Mouse (Mus musculus) lung, postnatal 0 days (tissue): ENCODE measurements around the gene Sapcd1. TPM values are rescaled to one million over a fixed set of nuclear protein-coding genes. Genes with fewer than 3 reads are reported as not detected.
A peak's percentile ranks its signal among the peaks of the same experiment; 100 is the strongest.

Experiments
- ATAC-seq: fragments of 200-750 bp; cut with Nextera tagmentation; 2 replicates; pipeline ENCODE4 v1.8.0; 2017; ENCODE audit warnings: moderate library complexity
- DNase-seq: peaks from one replicate; pipeline ENCODE4 v3.0.0-alpha.2; 2016; ENCODE audit warnings: low spot score
- H3K27ac ChIP-seq: fragments of 300-500 bp; sonication (generic); 2 replicates; pipeline ENCODE4 v1.5.1; 2014; ENCODE audit warnings: antibody characterized with exemption, mild to moderate bottlenecking, low read length, mixed read lengths
- H3K27me3 ChIP-seq: fragments of 300-500 bp; sonication (generic); replicated peaks from 2 replicates; pipeline ENCODE4 v1.6.1; 2014; ENCODE audit warnings: low read length, mixed read lengths; ENCODE audit not compliant: insufficient read depth
- H3K36me3 ChIP-seq: fragments of 300-500 bp; sonication (generic); 2 replicates; pipeline ENCODE4 v1.6.1; 2014; ENCODE audit warnings: low read length, mixed read lengths; ENCODE audit not compliant: insufficient read depth
- H3K4me1 ChIP-seq: fragments of 300-500 bp; sonication (generic); 2 replicates; pipeline ENCODE4 v1.6.1; 2014; ENCODE audit warnings: antibody characterized with exemption, low read depth, low read length, mixed read lengths; ENCODE audit not compliant: insufficient read depth
- H3K4me2 ChIP-seq: fragments of 300-500 bp; sonication (generic); replicated peaks from 2 replicates; pipeline ENCODE4 v1.6.1; 2014; ENCODE audit warnings: low read depth, mild to moderate bottlenecking, low read length, moderate library complexity, mixed read lengths
- H3K4me3 ChIP-seq: fragments of 300-500 bp; sonication (generic); 2 replicates; pipeline ENCODE4 v1.5.1; 2014; ENCODE audit warnings: low read depth, low read length
- H3K9ac ChIP-seq: fragments of 300-500 bp; sonication (generic); replicated peaks from 2 replicates; pipeline ENCODE4 v1.6.1; 2014; ENCODE audit warnings: low read depth, mild to moderate bottlenecking
- H3K9me3 ChIP-seq: fragments of 300-500 bp; sonication (generic); 2 replicates; pipeline ENCODE4 v1.6.1; 2016; ENCODE audit warnings: low read length, mixed read lengths
- CTCF ChIP-seq: IDR thresholded peaks from 2 replicates; pipeline ENCODE4 v1.5.1; 2016; ENCODE audit warnings: antibody characterized with exemption, mild to moderate bottlenecking
- EP300 ChIP-seq: IDR thresholded peaks from 2 replicates; pipeline ENCODE4 v1.6.1; 2016; ENCODE audit warnings: antibody characterized with exemption, mild to moderate bottlenecking, control low read depth
- WGBS: fragments of 180-500 bp; shearing (Covaris S2); extraction: QIAGEN DNeasy Blood & Tissue Kit; methylation state at CpG from one replicate; pipeline ENCODE4 v1.1.7; 2014; 5-methylcytosine and 5-hydroxymethylcytosine counted together
- polyA plus RNA-seq: library from polyadenylated mRNA; unstranded; fragments of >200 nt; fragmentation: Nextera tagmentation; extraction: Ambion mirVana; gene quantifications from 2 replicates; pipeline ENCODE4 v1.2.1, GENCODE M21; 2015

The Sapcd1 gene
- polyA plus RNA-seq, 1 experiment from 2014 or later = 1.7 TPM

DNA sequence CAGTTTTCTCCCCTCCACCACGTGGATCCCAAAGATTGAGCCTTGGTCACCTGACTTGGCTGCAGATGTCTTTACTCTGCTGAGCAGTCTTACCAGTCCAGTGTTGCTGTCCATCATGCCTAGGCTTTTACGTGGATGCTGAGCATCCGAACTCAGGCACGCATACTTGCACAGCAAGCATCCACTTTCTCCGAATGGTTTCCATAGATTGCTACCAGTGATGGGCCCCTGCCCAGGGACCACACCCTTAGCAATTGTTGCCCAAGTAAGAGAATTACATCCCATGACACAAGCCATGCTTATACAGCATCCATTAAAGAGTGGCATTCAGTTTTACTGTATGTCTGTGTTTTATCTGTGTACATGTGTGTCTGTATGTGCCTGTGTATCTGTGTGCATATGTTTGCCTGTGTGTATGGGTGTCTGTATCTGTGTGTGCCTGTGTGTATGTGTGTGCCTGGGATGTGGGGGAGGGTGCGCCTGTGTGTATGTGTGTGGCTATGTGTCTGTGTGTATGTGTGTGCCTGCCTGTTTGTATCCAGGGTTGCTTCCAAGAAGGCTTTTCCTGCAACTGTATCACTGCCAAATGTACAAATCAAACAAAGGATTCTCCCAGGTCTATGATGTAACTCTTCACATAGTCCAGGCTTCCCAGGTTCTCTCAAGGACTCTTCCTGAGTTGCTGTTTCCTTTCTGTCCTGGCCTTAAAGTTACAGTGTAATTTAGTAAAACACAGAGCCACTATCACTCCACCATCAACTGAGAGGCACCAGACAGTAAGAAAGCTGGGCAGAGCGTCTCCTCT is 28.1 kb upstream of the Sapcd1 start:
- TF ChIP-seq EP300 (no peak), CTCF (no peak)
- no peaks in the 10 kb centered on the region for H3K27me3 ChIP-seq
- H3K9me3 ChIP-seq = no peaks in the 10 kb centered on the region
- no peak for DNase-seq
- H3K36me3 ChIP-seq = peaks cover 38% of the 10 kb centered on the region; the same call in 1 of the 2 replicates
- WGBS = 87% methylated on average over 7 of the region's 7 CpGs
- H3K4me1 ChIP-seq = peaks cover 7% of the 10 kb centered on the region
- no peak for ATAC-seq
- H3K4me2 ChIP-seq = no peak overlapping the region
- no peak overlapping the region for H3K9ac ChIP-seq
- H3K4me3 ChIP-seq = no peak overlapping the region
- H3K27ac ChIP-seq = no peak overlapping the region

DNA sequence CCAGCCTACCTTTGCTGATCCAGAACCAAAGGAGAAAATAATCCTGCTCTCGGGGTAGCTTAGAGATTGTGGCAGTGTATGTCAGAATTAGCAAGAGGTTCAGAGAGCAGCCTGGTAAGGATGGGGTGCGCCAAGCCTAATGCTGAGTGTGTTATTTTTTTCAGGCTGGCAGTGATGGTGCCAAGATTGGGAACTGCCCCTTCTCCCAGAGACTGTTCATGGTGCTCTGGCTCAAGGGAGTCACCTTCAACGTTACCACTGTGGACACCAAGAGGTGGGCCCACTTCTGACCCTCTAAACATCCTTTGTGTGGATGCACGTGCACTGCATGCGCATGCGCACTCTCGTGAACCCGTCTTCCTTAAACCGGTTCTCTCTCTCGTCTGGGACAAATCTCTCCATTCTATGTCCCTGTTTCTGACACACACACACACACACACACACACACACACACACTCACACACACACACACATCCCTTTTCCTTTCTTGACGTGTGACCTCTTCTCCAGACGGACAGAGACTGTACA is 24.5 kb upstream of the Sapcd1 start:
- H3K4me2 ChIP-seq = peak overlapping the region; percentile 83
- peaks cover 10% of the 10 kb centered on the region; the same call in 1 of the 2 replicates for H3K4me1 ChIP-seq
- TF ChIP-seq CTCF (no peak), EP300 (no peak)
- DNase-seq = no peak
- ATAC-seq = no peak
- peak overlapping the region; percentile 71 for H3K27ac ChIP-seq
- H3K9me3 ChIP-seq = no peaks in the 10 kb centered on the region
- 0 out of 2 replicates have a peak overlapping the region, but pooled peaks have one; percentile 14 for H3K4me3 ChIP-seq
- WGBS = 59% methylated on average over 12 of the region's 12 CpGs
- peak overlapping the region; percentile 21; the same call in 1 of the 2 replicates for H3K9ac ChIP-seq
- H3K36me3 ChIP-seq = peaks cover 35% of the 10 kb centered on the region; the same call in 1 of the 2 replicates
- no peaks in the 10 kb centered on the region for H3K27me3 ChIP-seq

DNA sequence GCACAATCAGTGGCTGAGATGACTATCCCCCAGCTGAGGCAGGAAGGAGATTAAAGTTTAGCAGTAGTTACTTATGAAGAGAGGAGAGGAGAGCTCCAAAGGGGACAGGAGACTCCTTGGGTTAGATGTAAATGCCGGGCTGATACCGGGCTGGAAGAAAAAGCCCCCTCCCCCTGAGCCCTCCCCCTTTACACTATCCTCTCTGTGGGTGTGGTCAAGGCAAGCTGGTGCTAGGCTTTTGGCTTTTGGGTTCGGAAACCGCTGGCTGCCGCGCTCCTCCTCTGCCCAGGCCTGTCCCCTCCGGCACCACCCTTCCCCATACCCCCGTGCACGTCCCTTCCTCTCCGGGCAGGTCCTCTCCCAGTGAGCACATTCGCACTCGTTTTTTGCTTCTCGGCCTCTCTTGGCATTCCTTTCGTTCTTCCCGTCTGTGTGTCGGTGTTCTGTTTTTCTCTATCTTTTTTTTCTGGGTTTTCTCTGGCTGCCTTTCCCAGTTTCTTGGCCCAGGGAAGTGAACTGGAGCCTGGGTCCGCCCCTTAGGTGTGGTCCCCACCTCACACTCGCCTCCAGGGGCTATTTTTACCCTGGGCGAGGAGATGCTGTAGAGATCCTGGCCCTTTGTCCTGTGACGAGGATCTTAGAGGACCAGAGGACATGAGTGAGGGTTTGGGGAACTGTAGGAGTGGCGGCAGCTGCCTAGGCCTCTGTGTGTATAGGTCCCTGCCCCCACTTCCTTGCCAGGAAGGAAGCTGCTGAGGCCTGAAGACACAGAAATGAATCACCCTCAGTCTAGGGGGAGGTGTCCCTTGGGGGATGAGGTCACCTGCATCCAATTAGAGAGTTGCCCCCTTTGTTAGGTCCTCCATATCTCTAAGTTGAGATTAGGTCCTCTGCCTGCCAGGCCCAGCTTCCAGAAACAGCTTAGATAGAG is 23.6 kb upstream of the Sapcd1 start:
- Histone ChIP-seq H3K4me3 (peak overlapping the region; percentile 65), H3K36me3 (peaks cover 33% of the 10 kb centered on the region; the same call in 1 of the 2 replicates), H3K4me1 (peaks cover 12% of the 10 kb centered on the region; the same call in 1 of the 2 replicates), H3K9me3 (no peaks in the 10 kb centered on the region), H3K27ac (peak overlapping the region; percentile 96), H3K9ac (peak overlapping the region; percentile 81), H3K27me3 (no peaks in the 10 kb centered on the region), H3K4me2 (peak overlapping the region; percentile 83)
- ATAC-seq = peak; percentile 83
- 2% methylated on average over 18 of the region's 21 CpGs for WGBS
- TF ChIP-seq EP300 (peak; percentile 81), CTCF (no peak; the same call in 1 of the 2 replicates)
- DNase-seq = peak; percentile 96

DNA sequence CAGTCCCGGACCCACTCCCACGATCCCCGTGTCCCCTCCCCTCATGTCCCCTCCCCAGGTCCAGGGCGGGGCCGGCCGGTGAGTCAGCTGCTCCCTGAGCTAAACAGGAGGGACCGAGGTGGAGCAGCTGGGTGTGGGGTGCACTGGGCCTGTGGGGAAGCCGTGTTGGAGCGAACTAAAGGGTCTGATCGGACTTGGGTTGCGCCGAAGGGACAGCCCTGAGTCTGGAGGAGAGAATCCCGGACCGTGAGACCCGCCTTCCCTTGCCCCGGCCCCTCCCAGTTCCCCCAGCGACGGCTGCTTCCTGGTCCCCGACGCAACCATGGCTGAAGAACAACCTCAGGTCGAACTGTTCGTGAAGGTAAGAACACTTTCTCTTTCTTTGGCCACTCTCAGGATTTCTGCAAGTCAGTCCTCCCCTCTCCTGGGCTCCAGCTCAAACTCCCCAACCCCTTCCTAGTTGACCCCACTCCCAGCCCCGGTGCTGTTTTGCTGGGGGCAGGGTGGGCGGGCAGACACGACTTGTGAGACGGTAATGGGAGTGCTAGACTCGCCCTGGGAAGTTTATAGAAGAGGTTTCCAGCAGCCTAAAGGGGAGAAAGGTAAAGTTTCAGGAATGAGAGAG is 22.4 kb upstream of the Sapcd1 start:
- H3K27ac ChIP-seq = peak overlapping the region; percentile 96
- peak overlapping the region; percentile 90 for H3K9ac ChIP-seq
- no peak for TF ChIP-seq CTCF
- no peak for TF ChIP-seq EP300
- DNase-seq (peak; percentile 88), ATAC-seq (peak; percentile 21)
- under 1% methylated on average over 25 of the region's 27 CpGs for WGBS
- H3K4me3 ChIP-seq = peak overlapping the region; percentile 65
- H3K36me3 ChIP-seq = peaks cover 24% of the 10 kb centered on the region; the same call in 1 of the 2 replicates
- no peaks in the 10 kb centered on the region for H3K27me3 ChIP-seq
- no peaks in the 10 kb centered on the region for H3K9me3 ChIP-seq
- H3K4me2 ChIP-seq = peak overlapping the region; percentile 83
- peaks cover 13% of the 10 kb centered on the region; the same call in 1 of the 2 replicates for H3K4me1 ChIP-seq

DNA sequence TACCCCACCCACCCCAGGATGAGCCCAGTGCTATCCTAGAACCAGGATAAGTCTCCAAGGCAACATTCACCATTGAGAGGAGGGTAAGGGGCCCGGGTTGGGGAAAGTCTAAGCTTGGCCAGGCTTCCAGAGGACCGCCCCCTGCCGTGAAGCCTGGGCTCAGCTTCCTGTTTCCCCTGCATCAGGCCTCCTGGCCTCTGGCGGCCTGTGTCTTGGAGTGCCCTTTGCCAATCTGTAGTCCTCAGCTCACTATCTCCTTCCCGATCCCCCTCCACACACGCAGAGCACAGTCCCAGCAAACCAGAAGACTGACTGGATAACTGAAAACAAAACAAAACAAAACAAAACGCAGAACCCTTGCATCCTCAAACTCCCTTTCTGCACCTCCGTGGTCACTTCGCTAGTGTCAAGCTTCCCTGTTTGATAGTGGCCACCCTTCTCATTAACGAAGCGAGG is 21.8 kb upstream of the Sapcd1 start, which contains the start of gene Clic1:
TSS of gene Clic1 (plus strand) at position 406 of the 456 bp plus-strand sequence.
- no peaks in the 10 kb centered on the region for H3K9me3 ChIP-seq
- peak; percentile 8 for ATAC-seq
- peaks cover 20% of the 10 kb centered on the region; the same call in 1 of the 2 replicates for H3K4me1 ChIP-seq
- peak within 1 kb of the TSS; percentile 83 for H3K4me2 ChIP-seq
- TF ChIP-seq CTCF (peak; percentile 52), EP300 (no peak)
- DNase-seq = peak; percentile 91
- peak within 1 kb of the TSS; percentile 96 for H3K27ac ChIP-seq
- H3K27me3 ChIP-seq = no peaks in the 10 kb centered on the region
- H3K36me3 ChIP-seq = peaks cover 20% of the 10 kb centered on the region; the same call in 1 of the 2 replicates
- H3K4me3 ChIP-seq = peak within 1 kb of the TSS; percentile 65
- WGBS = 2% methylated on average over 11 of the region's 11 CpGs
- peak within 1 kb of the TSS; percentile 90 for H3K9ac ChIP-seq
